Mouse (Mus musculus): Measurements from ENCODE around the gene Gtf2i. TPM values are rescaled to one million over a fixed set of nuclear protein-coding genes. Genes with fewer than 3 reads are reported as not detected.

Gtf2i gene
- total RNA-seq, 4 experiments from 2014 or later, result 109 to 119 (median 112) TPM

DNA sequence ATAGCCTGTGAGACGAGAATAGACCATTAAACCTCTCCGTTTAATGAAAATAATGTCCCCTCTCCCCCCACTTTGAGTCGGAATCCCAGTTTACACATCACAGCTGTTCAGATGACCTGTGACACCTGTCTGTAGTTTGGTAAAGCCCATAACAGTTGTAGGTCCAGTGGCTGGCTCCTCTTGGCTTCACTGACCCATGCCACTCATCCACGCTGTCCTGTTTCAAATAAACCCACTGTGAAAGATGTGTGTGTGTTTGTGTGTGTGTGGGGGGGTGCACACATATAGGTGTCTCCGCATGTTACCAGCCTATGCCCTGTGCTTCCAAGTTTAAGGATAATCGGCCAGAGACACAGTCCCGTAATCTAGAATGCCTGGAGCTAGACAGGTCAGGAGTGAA lies 96.7 kb downstream of the Gtf2i start:
- no peak for DNase-seq (ENCODE audit: low spot score in 2 of 2)

DNA sequence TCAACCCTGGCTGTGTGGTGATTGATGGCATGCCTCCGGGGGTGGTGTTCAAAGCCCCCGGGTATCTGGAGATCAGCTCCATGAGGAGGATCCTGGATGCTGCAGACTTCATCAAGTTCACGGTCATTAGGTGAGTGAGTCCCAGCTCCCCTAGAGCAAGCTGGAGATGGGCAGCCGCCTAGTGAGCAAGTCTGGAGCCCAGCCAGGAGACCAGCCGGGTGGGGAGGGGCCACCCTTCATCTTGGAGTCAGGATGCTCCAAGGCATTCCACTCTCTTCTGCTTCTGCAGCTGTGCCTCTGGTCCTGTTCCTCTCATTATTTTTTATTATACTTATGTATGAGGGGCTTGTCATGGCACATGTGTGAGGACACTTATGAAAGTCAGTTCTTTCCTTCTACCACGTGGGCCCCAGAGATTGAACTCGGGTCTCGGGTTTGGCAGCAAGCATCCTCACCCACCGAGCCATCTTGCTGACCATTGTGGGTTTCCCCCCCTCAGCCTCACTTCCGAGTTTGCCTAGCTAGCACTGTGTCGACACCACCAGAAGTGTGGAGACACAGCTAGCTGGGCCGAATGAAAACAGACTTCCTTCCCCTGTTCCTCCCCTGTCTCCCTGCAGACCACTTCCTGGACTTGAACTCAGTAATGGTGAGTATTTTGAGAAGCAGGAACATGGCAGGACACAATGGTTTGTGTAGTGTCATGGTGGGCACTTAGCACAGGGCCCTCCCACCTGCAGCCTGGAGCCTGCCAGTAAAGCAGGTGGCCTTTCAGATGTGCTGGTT lies 100.3 kb downstream of the Gtf2i start:
- no peak for DNase-seq (ENCODE audit: low spot score in 2 of 2)

DNA sequence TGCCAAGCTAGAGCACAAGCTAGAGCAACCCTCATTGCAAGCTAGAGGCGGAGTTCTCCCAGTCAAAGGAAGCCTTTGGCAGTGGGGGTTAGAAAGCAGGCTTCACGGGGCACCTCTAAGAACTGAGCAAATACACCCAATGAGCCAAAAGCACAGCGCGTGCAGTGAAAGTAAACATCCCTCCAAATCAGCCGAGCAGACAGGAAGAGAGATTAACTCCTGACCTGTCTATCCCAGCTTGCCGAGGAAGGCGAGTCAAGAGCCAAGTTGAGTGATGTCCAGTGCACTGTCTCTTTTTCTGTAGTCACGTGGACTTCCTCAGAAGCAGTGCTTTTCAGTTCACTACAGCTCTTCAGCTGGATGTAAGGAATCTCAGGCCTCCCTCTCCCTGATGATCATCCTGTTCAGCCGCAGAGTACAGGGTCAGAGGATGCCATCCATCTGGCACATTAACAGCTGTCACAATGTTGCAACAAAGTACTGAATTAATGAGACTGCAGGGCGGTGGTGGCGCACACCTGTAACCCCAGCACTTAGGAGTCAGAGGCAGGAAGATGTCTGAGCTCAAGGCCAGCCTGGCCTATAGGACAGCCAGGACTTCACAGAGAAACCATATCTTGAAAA lies 104.5 kb downstream of the Gtf2i start:
- no peak for DNase-seq (ENCODE audit: low spot score in 2 of 2)

DNA sequence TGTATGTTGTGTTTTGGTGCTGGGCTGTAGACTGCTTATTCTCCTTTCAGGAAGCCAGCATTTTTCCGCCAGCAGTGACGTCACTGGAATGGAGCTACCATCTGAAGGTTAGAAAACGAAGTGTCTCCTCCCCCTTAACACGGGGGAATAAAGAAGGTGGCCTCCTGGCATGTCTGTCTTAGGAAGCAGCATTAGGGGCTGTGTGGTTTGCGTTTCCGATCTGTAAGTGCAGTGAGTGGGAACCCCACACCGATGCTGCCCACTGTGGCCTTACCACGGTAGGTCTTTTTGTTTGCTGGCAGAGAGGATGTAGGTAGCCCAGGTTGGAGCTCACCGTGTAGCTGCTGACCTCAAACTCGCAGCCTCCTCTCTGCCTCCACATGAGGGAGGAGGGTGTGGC lies 107.8 kb downstream of the Gtf2i start:
- no peak for DNase-seq (ENCODE audit: low spot score in 2 of 2)

DNA sequence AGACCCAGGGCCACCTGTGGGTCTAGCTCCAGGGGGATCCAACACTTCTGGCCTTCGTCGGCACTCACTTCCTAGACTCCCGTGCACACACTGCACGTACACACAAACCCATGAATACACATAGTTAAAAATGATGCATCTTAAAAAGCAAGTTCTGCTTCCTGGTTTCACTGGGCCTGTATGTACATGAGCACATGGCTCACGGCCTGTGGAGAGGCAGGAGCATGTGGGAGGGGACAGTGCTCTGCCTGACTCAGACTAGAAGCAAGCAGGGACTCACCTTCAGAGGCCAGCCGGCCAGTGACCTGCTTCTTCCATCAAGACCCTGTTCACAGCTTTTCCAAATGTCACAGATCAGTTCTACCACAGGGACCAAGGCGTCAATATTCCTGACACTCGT lies 120.9 kb downstream of the Gtf2i start:
- no peak for DNase-seq (ENCODE audit: low spot score in 2 of 2)

DNA sequence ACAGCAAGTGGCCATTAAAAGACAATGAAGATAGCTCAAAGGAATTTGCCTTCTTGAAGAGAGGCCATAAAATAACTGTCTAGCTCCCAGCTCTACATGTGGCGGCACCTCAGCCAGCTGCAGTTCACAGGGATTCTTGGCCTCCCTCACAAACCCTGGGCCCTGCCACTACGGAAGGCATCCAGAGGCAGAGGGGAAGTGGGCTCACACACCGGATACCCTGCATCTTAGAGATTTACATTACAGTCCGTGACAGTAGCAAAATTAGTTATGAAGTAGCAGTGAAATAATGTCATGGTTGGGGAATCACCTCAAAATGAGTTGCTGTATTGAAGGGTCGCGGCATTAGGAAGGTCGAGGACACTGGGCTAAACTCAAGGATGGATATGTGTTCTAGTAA lies 126.0 kb downstream of the Gtf2i start:
- DNase-seq (ENCODE audit: low spot score in 2 of 2), result no peak

Small RNA genes lying within 50 kb of the gene (microRNA-seq; reads per million reads assigned to microRNA genes)
- gene Mir3965, result not detected

Other genes with a start within 250 kb of the Gtf2i start
- 10 to 100 TPM; 41.7 to 54.5 (median 50.6) TPM for gene Castor2, start 215.0 kb downstream of the Gtf2i start, total RNA-seq (2022)
- gene Rcc1l, start 138.0 kb downstream of the Gtf2i start, total RNA-seq (2022), result 10 to 100 TPM; 22.4 to 33.0 (median 28.5) TPM
- 1 to 10 TPM; 6.9 to 8.1 (median 7.2) TPM for gene Gtf2ird2, start 130.7 kb downstream of the Gtf2i start, total RNA-seq (2022)
- gene Ncf1, start 85.1 kb downstream of the Gtf2i start, total RNA-seq (2022), result 1 to 10 TPM in 2 of 4 experiments, under 1 TPM in 2; 0.65 to 1.5 (median 0.94) TPM
- gene Gtf2ird1, start 142.0 kb upstream of the Gtf2i start, total RNA-seq (2022), result 10 to 100 TPM; 13.1 to 15.3 (median 14.8) TPM
- 1 to 10 TPM; 1.4 to 2.1 (median 1.9) TPM for gene Clip2, start 237.7 kb upstream of the Gtf2i start, total RNA-seq (2022)
- not detected for gene Syna, start 245.4 kb upstream of the Gtf2i start, total RNA-seq (2022)

Measured in gastrocnemius, adult 8-10 months (tissue).